Mouse (Mus musculus): ENCODE measurements around the gene Rflna.

The Rflna gene

GRCm38 (mm10) chr5:125002969-125003872 lies at the start of gene Rflna:
Gene Rflna (plus strand): TSS chr5:125003221.
- no peak for DNase-seq (ENCODE audit: low spot score in 2 of 2)

GRCm38 (mm10) chr5:124954404-124955305 lies 48.4 kb upstream of the Rflna start:
- peak in 1 of 2 experiments; percentile 33 for DNase-seq (ENCODE audit: low spot score in 2 of 2)

DNA sequence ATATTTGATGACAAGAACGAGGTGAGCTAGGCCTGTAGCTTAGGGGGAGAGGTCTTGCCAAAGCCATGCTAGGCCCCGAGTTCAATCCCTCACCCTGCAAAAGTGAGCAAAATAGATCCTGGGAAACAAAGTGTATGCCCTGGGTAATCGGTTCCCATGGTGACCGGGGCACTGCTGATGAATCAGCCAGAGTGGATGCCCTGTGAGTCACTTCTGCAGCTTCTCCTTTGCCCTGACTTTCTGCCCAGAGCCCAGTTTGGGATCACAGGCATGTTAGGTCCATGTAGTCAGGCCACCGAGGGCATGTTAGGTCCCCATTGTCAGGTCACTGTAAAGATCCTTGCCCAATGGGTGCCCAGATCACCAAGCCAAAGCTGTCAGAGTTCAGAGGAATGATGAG lies 45.5 kb upstream of the Rflna start:
- no peak for DNase-seq (ENCODE audit: low spot score in 2 of 2)

- no peak for DNase-seq (ENCODE audit: low spot score in 2 of 2)
These were observed 43.9 kb upstream of the Rflna start for GRCm38 (mm10) chr5:124959099-124959498.

DNA sequence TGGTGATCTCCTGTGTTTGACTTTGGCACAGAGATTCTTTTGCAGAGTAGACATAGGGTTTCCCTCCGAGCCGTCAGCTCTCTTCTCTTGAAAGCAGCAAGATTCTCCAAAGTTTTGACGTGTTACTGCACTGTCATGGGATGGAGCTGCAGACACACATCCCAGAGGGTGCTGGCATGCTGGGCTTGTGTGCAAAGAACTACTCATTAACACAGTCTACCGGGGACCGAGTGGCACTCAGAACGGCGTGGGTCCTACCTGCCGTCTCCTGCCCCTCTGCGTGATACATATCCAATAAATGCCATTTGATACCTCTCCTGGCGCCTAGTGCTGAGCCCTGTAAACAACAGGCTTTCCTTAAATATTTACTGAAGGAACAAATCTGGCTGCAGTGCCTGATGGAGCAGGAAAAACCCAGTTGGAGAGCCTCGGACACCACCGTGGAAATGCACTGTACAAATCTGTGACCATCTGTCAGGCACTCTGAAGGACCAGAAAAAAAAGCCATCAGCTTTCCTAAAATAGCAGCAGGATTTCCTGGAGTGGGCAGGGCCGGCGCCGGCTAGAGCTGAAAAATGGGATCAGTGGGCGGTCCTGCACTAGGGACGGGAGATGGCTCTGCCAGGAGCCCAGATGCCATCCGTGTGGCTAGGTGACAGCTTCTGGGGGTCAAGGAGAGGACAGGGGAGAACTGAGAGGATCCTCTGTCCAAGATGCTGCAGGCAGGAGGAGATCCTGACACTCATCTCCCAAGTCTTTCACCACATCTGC lies 42.7 kb upstream of the Rflna start:
- no peak for DNase-seq (ENCODE audit: low spot score in 2 of 2)

DNA sequence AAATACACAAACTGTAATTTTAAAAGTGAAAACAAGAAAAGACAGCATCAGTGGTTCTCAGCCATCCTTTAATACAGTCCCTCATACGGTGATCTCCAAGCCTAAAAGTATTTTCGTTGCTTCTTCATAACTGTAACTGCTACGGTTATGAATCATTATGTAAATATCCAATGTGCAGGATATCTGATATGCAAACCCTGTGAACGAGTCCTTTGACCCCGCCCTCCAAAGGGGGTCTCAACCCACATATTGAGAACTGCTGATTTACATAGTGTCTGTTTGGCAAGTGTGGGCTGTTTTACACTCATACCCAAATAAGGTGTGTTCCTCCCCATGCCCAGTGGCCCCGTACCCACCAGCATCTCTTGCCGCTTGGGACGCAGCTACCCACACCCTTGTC lies 41.6 kb upstream of the Rflna start:
- no peak for DNase-seq (ENCODE audit: low spot score in 2 of 2)

- DNase-seq (ENCODE audit: low spot score in 2 of 2) = no peak
These were observed 40.3 kb upstream of the Rflna start for GRCm38 (mm10) chr5:124962761-124963160.

- no peak for DNase-seq (ENCODE audit: low spot score in 2 of 2)
These were observed 39.0 kb upstream of the Rflna start for GRCm38 (mm10) chr5:124963806-124964672.

GRCm38 (mm10) chr5:124966622-124967332 lies 36.2 kb upstream of the Rflna start:
- no peak for DNase-seq (ENCODE audit: low spot score in 2 of 2)

GRCm38 (mm10) chr5:124969790-124970189 lies 33.2 kb upstream of the Rflna start:
- DNase-seq (ENCODE audit: low spot score in 2 of 2) = no peak

GRCm38 (mm10) chr5:124986222-124986621 lies 16.8 kb upstream of the Rflna start:
- DNase-seq (ENCODE audit: low spot score in 2 of 2) = no peak

DNA sequence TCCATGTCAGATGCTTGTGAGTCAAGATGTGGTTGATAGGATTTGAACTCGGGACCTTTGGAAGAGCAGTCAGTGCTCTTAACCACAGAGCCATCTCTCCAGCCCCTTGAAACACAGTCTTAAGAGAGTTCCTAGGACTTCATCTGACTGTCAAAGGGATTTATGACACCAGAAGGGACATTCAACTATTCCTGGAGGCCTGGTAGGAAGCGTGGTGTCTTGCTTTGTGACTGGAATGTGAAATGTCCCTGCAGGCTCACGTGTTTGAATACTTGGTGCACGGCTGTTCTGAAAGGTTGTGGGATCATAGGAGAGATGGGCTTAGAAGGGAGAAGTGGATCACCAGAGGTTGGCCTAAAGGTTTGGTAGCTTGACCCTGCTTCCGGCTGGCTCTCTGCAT lies 16.4 kb upstream of the Rflna start:
- DNase-seq (ENCODE audit: low spot score in 2 of 2) = no peak

DNA sequence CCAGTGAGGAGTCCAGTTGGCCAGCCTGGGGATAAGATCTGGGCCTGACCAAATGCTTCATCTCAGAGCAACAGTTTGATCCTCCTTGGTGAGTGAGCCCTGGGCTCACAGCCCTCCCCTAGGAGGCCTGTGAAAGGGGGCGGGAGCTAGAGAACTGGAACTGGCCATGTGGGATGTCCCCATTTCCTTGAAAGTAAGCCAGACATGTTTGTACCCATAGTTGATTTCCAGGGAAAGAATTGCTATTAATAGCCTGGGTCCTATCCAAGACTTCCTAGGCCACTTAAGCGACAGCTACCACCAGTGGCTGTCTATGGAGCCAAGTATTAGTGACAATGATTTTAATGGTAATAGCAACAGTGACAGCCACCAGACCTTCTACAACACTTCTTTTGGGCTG lies 13.3 kb upstream of the Rflna start:
- DNase-seq (ENCODE audit: low spot score in 2 of 2) = no peak

GRCm38 (mm10) chr5:124992323-124992722 lies 10.7 kb upstream of the Rflna start:
- DNase-seq (ENCODE audit: low spot score in 2 of 2) = no peak

- DNase-seq (ENCODE audit: low spot score in 2 of 2) = no peak
These were observed 10.1 kb upstream of the Rflna start for GRCm38 (mm10) chr5:124992891-124993290.

GRCm38 (mm10) chr5:124996816-124997215 lies 6.2 kb upstream of the Rflna start:
- DNase-seq (ENCODE audit: low spot score in 2 of 2) = no peak

DNA sequence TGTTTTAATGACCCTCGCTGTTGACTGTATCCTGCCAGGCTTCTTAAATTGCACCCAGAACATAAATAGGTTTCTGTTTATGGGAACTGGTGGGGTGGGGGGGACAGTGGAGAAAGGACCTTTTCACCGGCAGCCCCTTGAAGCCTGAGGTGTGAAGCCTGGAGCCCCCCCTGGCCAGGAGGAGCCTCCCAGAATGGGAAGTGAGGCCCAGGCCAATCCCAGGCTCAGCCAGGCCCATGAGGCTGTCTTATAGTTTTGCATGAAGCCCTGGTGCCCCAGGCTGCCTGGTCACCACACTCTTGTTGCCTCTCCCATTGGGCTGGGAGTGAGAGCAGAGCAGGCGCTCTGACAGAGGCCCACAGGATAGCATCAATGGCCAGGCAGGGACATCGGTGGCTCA lies 5.1 kb upstream of the Rflna start:
- DNase-seq (ENCODE audit: low spot score in 2 of 2) = no peak

DNA sequence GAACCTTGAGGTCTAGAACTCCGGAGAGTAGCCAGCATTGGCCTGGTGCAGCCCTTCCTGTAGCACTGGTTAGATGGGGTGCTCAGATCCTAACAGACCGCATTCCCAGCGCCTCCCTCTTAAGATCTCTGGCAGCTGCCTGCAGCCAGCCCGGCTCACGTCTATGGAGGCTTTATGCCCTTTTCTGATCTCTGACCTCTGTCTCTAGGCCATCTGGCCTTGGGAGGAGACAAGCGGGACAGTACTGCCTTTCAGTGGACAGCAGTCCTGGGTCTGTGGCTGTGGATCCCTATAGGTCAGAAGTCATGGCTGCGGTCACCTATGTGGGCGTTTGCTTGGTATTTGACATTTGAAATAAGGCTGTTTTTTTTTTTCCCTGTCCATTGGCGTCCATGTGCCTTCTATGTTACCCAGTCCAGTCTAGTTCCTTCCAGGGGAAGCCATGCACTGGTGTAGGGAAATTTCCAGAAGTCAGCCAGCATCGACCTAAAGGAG lies 2.2 kb upstream of the Rflna start:
- no peak for DNase-seq (ENCODE audit: low spot score in 2 of 2)

- no peak for DNase-seq (ENCODE audit: low spot score in 2 of 2)
These were observed 843 bp downstream of the Rflna start for GRCm38 (mm10) chr5:125003873-125004255.

Measured in spleen, postnatal 10 days (tissue).